Mouse (Mus musculus): ENCODE results near the gene Fcho1.

The Fcho1 gene

GRCm38 (mm10) chr8:71684701-71685100 is 40.8 kb downstream of the Fcho1 start:
- no peak for DNase-seq (ENCODE audit: low read depth, low spot score)

- no peak for DNase-seq (ENCODE audit: low read depth, low spot score)
Measured at GRCm38 (mm10) chr8:71682832-71683231, 42.7 kb downstream of the Fcho1 start.

GRCm38 (mm10) chr8:71681369-71681915 is 44.1 kb downstream of the Fcho1 start:
- DNase-seq (ENCODE audit: low read depth, low spot score), result no peak

GRCm38 (mm10) chr8:71680471-71680870 is 45.0 kb downstream of the Fcho1 start:
- no peak for DNase-seq (ENCODE audit: low read depth, low spot score)

- DNase-seq (ENCODE audit: low read depth, low spot score), result peak; percentile 60
Measured at GRCm38 (mm10) chr8:71679550-71680168, 45.9 kb downstream of the Fcho1 start.

- DNase-seq (ENCODE audit: low read depth, low spot score), result no peak
Measured at GRCm38 (mm10) chr8:71679116-71679515, 46.4 kb downstream of the Fcho1 start.

GRCm38 (mm10) chr8:71678216-71678615 is 47.3 kb downstream of the Fcho1 start:
- DNase-seq (ENCODE audit: low read depth, low spot score), result no peak

GRCm38 (mm10) chr8:71677555-71677954 is 48.0 kb downstream of the Fcho1 start:
- peak; percentile 87 for DNase-seq (ENCODE audit: low read depth, low spot score)

- DNase-seq (ENCODE audit: low read depth, low spot score), result no peak
Measured at GRCm38 (mm10) chr8:71676803-71677202, 48.7 kb downstream of the Fcho1 start.

- DNase-seq (ENCODE audit: low read depth, low spot score), result peak; percentile 78
Measured at GRCm38 (mm10) chr8:71676020-71676741, 49.3 kb downstream of the Fcho1 start, which contains the start of gene Jak3. Gene Jak3, plus strand, starts transcription at chr8:71676296.

GRCm38 (mm10) chr8:71675456-71676019 is 50.0 kb downstream of the Fcho1 start:
- DNase-seq (ENCODE audit: low read depth, low spot score), result no peak

GRCm38 (mm10) chr8:71674071-71674470 is 51.4 kb downstream of the Fcho1 start:
- peak; percentile 81 for DNase-seq (ENCODE audit: low read depth, low spot score)

GRCm38 (mm10) chr8:71672168-71672735 is 53.3 kb downstream of the Fcho1 start:
- no peak for DNase-seq (ENCODE audit: low read depth, low spot score)

- peak; percentile 89 for DNase-seq (ENCODE audit: low read depth, low spot score)
Measured at GRCm38 (mm10) chr8:71671549-71671965, 54.0 kb downstream of the Fcho1 start, which contains the start of gene Unc13a. Gene Unc13a, minus strand, starts transcription at chr8:71671757.

GRCm38 (mm10) chr8:71670621-71671548 is 54.6 kb downstream of the Fcho1 start:
- DNase-seq (ENCODE audit: low read depth, low spot score), result peak; percentile 94

GRCm38 (mm10) chr8:71670198-71670597 is 55.3 kb downstream of the Fcho1 start:
- no peak for DNase-seq (ENCODE audit: low read depth, low spot score)

- peak; percentile 38 for DNase-seq (ENCODE audit: low read depth, low spot score)
Measured at GRCm38 (mm10) chr8:71668220-71668975, 57.1 kb downstream of the Fcho1 start.

GRCm38 (mm10) chr8:71667256-71667655 is 58.3 kb downstream of the Fcho1 start:
- DNase-seq (ENCODE audit: low read depth, low spot score), result no peak

GRCm38 (mm10) chr8:71666855-71667254 is 58.7 kb downstream of the Fcho1 start:
- no peak for DNase-seq (ENCODE audit: low read depth, low spot score)

All from R1 (cell line).